In genomic region chr12:31896986-31897385, GRCm38 (mm10) we compare ENCODE assay signal across 10 mouse cellular contexts. TPM values are rescaled to one million over a fixed set of nuclear protein-coding genes. Genes with fewer than 3 reads are reported as not detected.
DNase-seq lines count a peak whose midpoint lies in the region; ATAC-seq lines count a peak whose summit lies in the region.
"Had no signal": no experiment of that assay in that cellular context is flagged by ENCODE, and none has a peak within 500 bp of the region (broad histone marks: within the 10 kb centered on the region; RNA-seq: fewer than 3 reads in every experiment).

No protein-coding gene starts in this region.

- no peak overlapping the region for H3K4me3 ChIP-seq in forebrain, embryonic 15.5 days
- H3K4me3 ChIP-seq in midbrain, embryonic 15.5 days, result no peak overlapping the region
- no peak overlapping the region for H3K4me3 ChIP-seq in heart, embryonic 10.5 days

- H3K9me3 ChIP-seq in forebrain, embryonic 15.5 days, result no peaks in the 10 kb centered on the region
- no peaks in the 10 kb centered on the region for H3K9me3 ChIP-seq in midbrain, embryonic 15.5 days
- H3K9me3 ChIP-seq in heart, embryonic 10.5 days, result no peaks in the 10 kb centered on the region

- DNase-seq in embryo, embryonic 10 days (ENCODE audit: low spot score), result peak; percentile 49
- no peak for DNase-seq in embryo, embryonic 9.5 days (ENCODE audit: extremely low spot score)
- DNase-seq in cerebellum, adult 11 months, result peak; percentile 83
- no peak for DNase-seq in adrenal gland, postnatal 36 days
- DNase-seq in heart, embryonic 10.5 days (ENCODE audit: low spot score), result no peak
- DNase-seq: gastrocnemius, postnatal 25 days had no signal

- H3K27ac ChIP-seq in forebrain, embryonic 15.5 days (replicated peaks), result 0 out of 2 replicates have a peak overlapping the region, but pooled peaks have one; percentile 5
- H3K27ac ChIP-seq in midbrain, embryonic 15.5 days, result peak overlapping the region; percentile 69
- no peak overlapping the region for H3K27ac ChIP-seq in heart, embryonic 10.5 days
- H3K27ac ChIP-seq: liver, embryonic 14.5 days had no signal

- no peak overlapping the region for H3K9ac ChIP-seq in forebrain, embryonic 15.5 days (replicated peaks)
- no peak overlapping the region for H3K9ac ChIP-seq in midbrain, embryonic 15.5 days
- H3K9ac ChIP-seq: liver, embryonic 14.5 days had no signal

- 15% methylated on average over 8 of the region's 8 CpGs for WGBS in forebrain, embryonic 15.5 days
- 35% methylated on average over 8 of the region's 8 CpGs for WGBS in midbrain, embryonic 15.5 days
- WGBS in heart, embryonic 10.5 days, result 48% methylated on average over 8 of the region's 8 CpGs

- no peaks in the 10 kb centered on the region for H3K27me3 ChIP-seq in forebrain, embryonic 15.5 days
- H3K27me3 ChIP-seq in midbrain, embryonic 15.5 days (replicated peaks), result no peaks in the 10 kb centered on the region
- H3K27me3 ChIP-seq in heart, embryonic 10.5 days (ENCODE audit: insufficient read depth, poor library complexity, severe bottlenecking), result no peaks in the 10 kb centered on the region

- H3K36me3 ChIP-seq in forebrain, embryonic 15.5 days, result no peaks in the 10 kb centered on the region
- no peaks in the 10 kb centered on the region for H3K36me3 ChIP-seq in midbrain, embryonic 15.5 days (replicated peaks)
- peaks cover 2% of the 10 kb centered on the region; the same call in 1 of the 2 replicates for H3K36me3 ChIP-seq in heart, embryonic 10.5 days

- peak; percentile 44; the same call in 1 of the 2 replicates for ATAC-seq in forebrain, embryonic 15.5 days (replicated peaks)
- peak; percentile 61 for ATAC-seq in midbrain, embryonic 15.5 days (replicated peaks)
- ATAC-seq in megakaryocyte-erythroid progenitor cell, adult 5-6 weeks (replicated peaks; ENCODE audit: low FRiP score, low TSS enrichment, poor library complexity, severe bottlenecking), result no peak

- H3K4me2 ChIP-seq in forebrain, embryonic 15.5 days (replicated peaks), result no peak overlapping the region
- H3K4me2 ChIP-seq in midbrain, embryonic 15.5 days, result no peak overlapping the region

- H3K4me1 ChIP-seq in forebrain, embryonic 15.5 days, result peaks cover 30% of the 10 kb centered on the region
- peaks cover 30% of the 10 kb centered on the region for H3K4me1 ChIP-seq in midbrain, embryonic 15.5 days
- H3K4me1 ChIP-seq in heart, embryonic 10.5 days, result peaks cover 23% of the 10 kb centered on the region

RNA-seq across cellular contexts. Expression of gene Hbp1, which starts 53.3 kb away (rescaled TPM):
- polyA plus RNA-seq in forebrain, embryonic 15.5 days (2015; fragmentation: Nextera tagmentation; extraction: Ambion mirVana), result 85.6 and 87.7 TPM in 2 replicates
- polyA plus RNA-seq in midbrain, embryonic 15.5 days (2015; fragmentation: Nextera tagmentation; extraction: Ambion mirVana), result 48.3 and 49.2 TPM in 2 replicates
- total RNA-seq in megakaryocyte-erythroid progenitor cell, adult 5-6 weeks (2014; fragmentation: Nextera tagmentation), result 34.8 and 37.9 TPM in 2 replicates
- total RNA-seq in megakaryocyte-erythroid progenitor cell, adult 5-6 weeks (2017), result 39.8 and 50.5 TPM in 2 replicates
- total RNA-seq in adrenal gland, postnatal 36 days (2021), result 100 to 1,000 TPM in 1 of 2 experiments, 10 to 100 TPM in 1; 63.6 to 125 TPM
- 84.4 and 84.7 TPM in 2 replicates for polyA plus RNA-seq in heart, embryonic 10.5 days (2016; fragmentation: Nextera tagmentation; extraction: Ambion mirVana)

Comparison
In these comparisons a context has a peak if more than half of its experiments do, and no peak if none do; other contexts are left out.
1. DNase-seq: peak in embryo, embryonic 10 days (single experiment) and cerebellum, adult 11 months (single experiment); none in embryo, embryonic 9.5 days (single experiment), adrenal gland, postnatal 36 days (0 of 2) and heart, embryonic 10.5 days (single experiment).